Mouse (Mus musculus): Measurements from ENCODE around the gene Tmod4. TPM values are rescaled to one million over a fixed set of nuclear protein-coding genes. Genes with fewer than 3 reads are reported as not detected.
"Not testable (repeated sequence)": the region's sequence is repeated elsewhere in the genome, so short reads cannot be mapped to it uniquely, and the experiment has no call there.

Tmod4 gene
- polyA plus RNA-seq, 1 experiment, result 3.1 TPM

GRCm38 (mm10) chr3:95130081-95130480, 5.8 kb downstream of the Tmod4 start:
- no peak overlapping the region for H3K4me3 ChIP-seq (ENCODE audit: insufficient read depth, low read depth, low read length)
- 54% methylated on average over 5 of the region's 5 CpGs for WGBS
- peaks cover 4% of the 10 kb centered on the region for H3K4me1 ChIP-seq (ENCODE audit: control insufficient read depth, insufficient read depth, low read length)
- TF ChIP-seq POLR2A (IDR thresholded peaks at IDR 0.05; ENCODE audit: low read depth, low read length) (no peak), CTCF (conservative IDR thresholded peaks at IDR 0.05; ENCODE audit: insufficient read depth, insufficient read length, low read depth, low read length) (no peak)
- H3K36me3 ChIP-seq (ENCODE audit: control insufficient read depth, insufficient read depth, low read length), result no peaks in the 10 kb centered on the region
- DNase-seq, result peak; percentile 64
- no peaks in the 10 kb centered on the region for H3K27me3 ChIP-seq (replicated peaks; ENCODE audit: control insufficient read depth, insufficient read depth, low read length)
- no peak overlapping the region for H3K27ac ChIP-seq (ENCODE audit: insufficient read depth, low read depth, low read length)

- not testable (repeated sequence) for H3K4me1 ChIP-seq (ENCODE audit: control insufficient read depth, insufficient read depth, low read length); H3K36me3 ChIP-seq (ENCODE audit: control insufficient read depth, insufficient read depth, low read length); H3K4me3 ChIP-seq (ENCODE audit: insufficient read depth, low read depth, low read length); H3K27me3 ChIP-seq (replicated peaks; ENCODE audit: control insufficient read depth, insufficient read depth, low read length); H3K27ac ChIP-seq (ENCODE audit: insufficient read depth, low read depth, low read length); DNase-seq
- 88% methylated on average over 2 of the region's 2 CpGs for WGBS
These were observed 8.1 kb downstream of the Tmod4 start for GRCm38 (mm10) chr3:95132389-95132788.

- Histone ChIP-seq H3K27ac (ENCODE audit: insufficient read depth, low read depth, low read length) (no peak overlapping the region), H3K27me3 (replicated peaks; ENCODE audit: control insufficient read depth, insufficient read depth, low read length) (no peaks in the 10 kb centered on the region), H3K4me3 (ENCODE audit: insufficient read depth, low read depth, low read length) (peak overlapping the region; percentile 96), H3K36me3 (ENCODE audit: control insufficient read depth, insufficient read depth, low read length) (no peaks in the 10 kb centered on the region), H3K4me1 (ENCODE audit: control insufficient read depth, insufficient read depth, low read length) (peaks cover 4% of the 10 kb centered on the region)
- DNase-seq, result no peak
- 53% methylated on average over 11 of the region's 11 CpGs for WGBS
- no peak for TF ChIP-seq POLR2A (IDR thresholded peaks at IDR 0.05; ENCODE audit: low read depth, low read length)
- TF ChIP-seq CTCF (conservative IDR thresholded peaks at IDR 0.05; ENCODE audit: insufficient read depth, insufficient read length, low read depth, low read length), result no peak
These were observed 8.9 kb downstream of the Tmod4 start for GRCm38 (mm10) chr3:95133176-95133575.

- no peaks in the 10 kb centered on the region for H3K36me3 ChIP-seq (ENCODE audit: control insufficient read depth, insufficient read depth, low read length)
- under 1% methylated on average over 20 of the region's 20 CpGs for WGBS
- peaks cover 4% of the 10 kb centered on the region for H3K4me1 ChIP-seq (ENCODE audit: control insufficient read depth, insufficient read depth, low read length)
- H3K27ac ChIP-seq (ENCODE audit: insufficient read depth, low read depth, low read length), result peak within 1 kb of the TSS; percentile 93
- no peaks in the 10 kb centered on the region for H3K27me3 ChIP-seq (replicated peaks; ENCODE audit: control insufficient read depth, insufficient read depth, low read length)
- TF ChIP-seq POLR2A (IDR thresholded peaks at IDR 0.05; ENCODE audit: low read depth, low read length), result no peak
- 0 out of 2 replicates have a peak, but pooled peaks have one; percentile 24 for TF ChIP-seq CTCF (conservative IDR thresholded peaks at IDR 0.05; ENCODE audit: insufficient read depth, insufficient read length, low read depth, low read length)
- peak; percentile 97 for DNase-seq
- H3K4me3 ChIP-seq (ENCODE audit: insufficient read depth, low read depth, low read length), result peak within 1 kb of the TSS; percentile 96
These were observed 9.4 kb downstream of the Tmod4 start, which contains the start of the genes Scnm1 and Lysmd1 for GRCm38 (mm10) chr3:95133680-95134101. TSS of gene Scnm1 (minus strand) at chr3:95134011. TSS of gene Lysmd1 (plus strand) at chr3:95134088.

- DNase-seq; H3K27ac ChIP-seq (ENCODE audit: insufficient read depth, low read depth, low read length); H3K4me3 ChIP-seq (ENCODE audit: insufficient read depth, low read depth, low read length); H3K4me1 ChIP-seq (ENCODE audit: control insufficient read depth, insufficient read depth, low read length); H3K36me3 ChIP-seq (ENCODE audit: control insufficient read depth, insufficient read depth, low read length); H3K27me3 ChIP-seq (replicated peaks; ENCODE audit: control insufficient read depth, insufficient read depth, low read length): not testable (repeated sequence)
- no CpG with 5 or more reads among the region's 12 CpGs for WGBS
These were observed 9.9 kb downstream of the Tmod4 start for GRCm38 (mm10) chr3:95134133-95134532.

GRCm38 (mm10) chr3:95135023-95135422, 10.7 kb downstream of the Tmod4 start:
- no peaks in the 10 kb centered on the region for H3K36me3 ChIP-seq (ENCODE audit: control insufficient read depth, insufficient read depth, low read length)
- WGBS, result 13% methylated on average over 6 of the region's 6 CpGs
- peak overlapping the region; percentile 44 for H3K4me3 ChIP-seq (ENCODE audit: insufficient read depth, low read depth, low read length)
- peak; percentile 84 for DNase-seq
- TF ChIP-seq POLR2A (IDR thresholded peaks at IDR 0.05; ENCODE audit: low read depth, low read length), result no peak
- H3K4me1 ChIP-seq (ENCODE audit: control insufficient read depth, insufficient read depth, low read length), result peaks cover 4% of the 10 kb centered on the region
- H3K27ac ChIP-seq (ENCODE audit: insufficient read depth, low read depth, low read length), result peak overlapping the region; percentile 57; the same call in 1 of the 2 replicates
- no peaks in the 10 kb centered on the region for H3K27me3 ChIP-seq (replicated peaks; ENCODE audit: control insufficient read depth, insufficient read depth, low read length)

GRCm38 (mm10) chr3:95135433-95136052, 11.3 kb downstream of the Tmod4 start:
- Histone ChIP-seq H3K4me1 (ENCODE audit: control insufficient read depth, insufficient read depth, low read length) (peaks cover 8% of the 10 kb centered on the region), H3K27me3 (replicated peaks; ENCODE audit: control insufficient read depth, insufficient read depth, low read length) (no peaks in the 10 kb centered on the region), H3K36me3 (ENCODE audit: control insufficient read depth, insufficient read depth, low read length) (no peaks in the 10 kb centered on the region; the same call in 1 of the 2 replicates), H3K4me3 (ENCODE audit: insufficient read depth, low read depth, low read length) (0 out of 2 replicates have a peak overlapping the region, but pooled peaks have one; percentile 44), H3K27ac (ENCODE audit: insufficient read depth, low read depth, low read length) (no peak overlapping the region)
- TF ChIP-seq POLR2A (IDR thresholded peaks at IDR 0.05; ENCODE audit: low read depth, low read length) (no peak), CTCF (conservative IDR thresholded peaks at IDR 0.05; ENCODE audit: insufficient read depth, insufficient read length, low read depth, low read length) (no peak)
- WGBS, result 70% methylated on average over 7 of the region's 7 CpGs
- peak; percentile 17 for DNase-seq
